Mouse (Mus musculus) lung, adult 2 months (tissue): ENCODE measurements around the gene Nfs1.

ENCODE experiments used
- CTCF ChIP-seq: fragments of 200-500 bp; IDR thresholded peaks from 2 replicates; pipeline ENCODE4 v1.5.1; 2011; ENCODE audit warnings: mild to moderate bottlenecking, low read length, control low read depth; ENCODE audit not compliant: insufficient read depth
- POLR2A ChIP-seq: fragments of 200-500 bp; IDR thresholded peaks from 2 replicates; pipeline ENCODE4 v1.6.1; 2011; ENCODE audit warnings: low read depth, mild to moderate bottlenecking, control low read depth, low read length, borderline replicate concordance; ENCODE audit errors: extremely low read depth

DNA sequence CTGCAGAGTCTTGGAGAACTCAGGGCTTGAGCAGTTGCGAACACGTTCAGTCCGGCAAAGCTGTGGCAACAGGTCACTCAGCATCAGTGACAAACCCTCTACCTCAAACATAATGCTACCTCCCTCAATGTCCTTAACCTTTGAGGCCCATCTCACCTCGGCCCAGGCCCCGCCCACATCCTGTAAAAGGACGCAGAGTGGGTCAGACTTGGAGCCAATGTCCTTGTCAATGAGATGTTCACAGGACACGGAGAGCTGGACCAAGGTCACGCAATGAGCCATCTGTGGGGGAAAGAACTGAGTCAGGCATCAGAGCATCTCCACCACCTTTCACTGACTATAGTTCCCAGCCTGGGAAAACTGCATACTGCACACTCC lies 64.8 kb downstream of the Nfs1 start:
- no peak for TF ChIP-seq POLR2A
- TF ChIP-seq CTCF = no peak
